Mouse (Mus musculus): ENCODE measurements at regions not wholly inside any gene's neighbourhood (a gene's known extent, or its start where the extent isn't known, plus 50 kb on each side); places are given as distances from the start of the nearest gene placed in this dataset.

DNA sequence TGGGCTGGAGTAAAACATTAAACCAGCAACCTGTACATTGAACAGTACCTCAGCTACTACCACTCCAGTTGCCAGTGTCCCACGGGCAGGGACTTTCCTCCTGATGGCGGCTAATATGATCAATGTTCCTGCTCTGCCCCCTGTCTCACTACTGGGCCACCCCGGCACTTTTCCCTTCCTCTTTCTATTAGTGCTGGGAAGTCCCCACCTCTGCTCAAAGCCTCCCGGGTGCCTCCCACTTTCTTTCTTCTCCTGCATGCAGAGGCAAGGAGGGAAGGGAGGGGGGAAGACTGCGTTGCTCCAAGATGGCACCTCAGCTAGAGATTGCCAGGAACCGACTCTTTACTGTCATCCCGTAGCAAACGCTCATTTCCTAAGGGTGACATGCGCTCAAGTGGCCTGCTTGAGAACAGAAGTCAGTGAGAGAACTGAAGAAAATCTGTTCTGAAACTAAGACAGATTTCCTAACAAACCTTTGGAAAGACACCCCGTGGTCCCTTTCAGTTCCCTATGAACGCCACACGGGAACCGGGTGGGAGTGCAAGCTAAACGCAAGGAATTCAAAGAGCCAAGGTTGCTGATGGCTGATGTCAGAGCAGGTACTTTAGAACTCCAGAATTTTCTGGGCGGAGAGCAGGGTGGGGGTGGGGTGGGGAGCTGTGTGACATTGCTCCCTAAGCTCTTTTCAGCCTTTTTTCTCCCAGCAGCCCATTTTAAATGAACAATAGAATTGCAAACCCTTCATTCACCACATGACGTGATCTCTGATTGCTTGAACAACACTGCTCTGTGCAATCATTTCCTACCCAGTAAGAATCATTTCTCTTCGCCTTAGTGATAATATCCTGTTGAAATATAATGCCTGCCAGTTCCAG is 96.2 kb upstream of the Med14 start:
- peak overlapping the region; percentile 8; the same call in 1 of the 2 replicates for H3K9ac ChIP-seq (ENCODE audit: low read depth, low read length)
- peak; percentile 29 for DNase-seq (ENCODE audit: extremely low read depth, low read depth, low spot score)

DNA sequence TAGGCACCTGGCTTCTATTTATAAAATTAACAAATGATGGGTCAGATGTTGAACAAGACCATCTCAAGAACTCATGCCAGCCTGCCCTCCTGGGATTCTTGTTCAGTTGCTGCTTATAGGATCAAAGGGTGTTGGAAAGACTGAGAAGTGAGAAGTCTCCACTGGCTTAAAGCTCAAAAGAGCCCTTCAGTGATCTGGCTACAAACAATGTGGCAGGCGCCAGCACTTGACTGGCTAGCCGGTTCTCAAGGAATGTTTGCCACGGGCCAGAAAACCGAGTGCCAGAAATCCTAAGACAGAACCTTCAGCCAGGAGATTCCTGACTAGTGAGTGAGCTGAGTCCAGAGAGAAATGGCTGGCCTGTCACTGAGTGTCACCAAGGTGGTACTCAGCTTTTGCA is 93.6 kb upstream of the Med14 start:
- no peaks in the 10 kb centered on the region for H3K4me1 ChIP-seq (ENCODE audit: control insufficient read depth, insufficient read depth, low read length)
- no peaks in the 10 kb centered on the region for H3K36me3 ChIP-seq (ENCODE audit: control insufficient read depth, insufficient read depth, low read length)
- no peak for DNase-seq (ENCODE audit: extremely low read depth, low read depth, low spot score)
- H3K27ac ChIP-seq (replicated peaks; ENCODE audit: insufficient read depth, low read depth, low read length), result no peak overlapping the region
- H3K27me3 ChIP-seq (ENCODE audit: control insufficient read depth, insufficient read depth, low read length), result no peaks in the 10 kb centered on the region
- H3K9ac ChIP-seq (ENCODE audit: low read depth, low read length), result no peak overlapping the region
- 90% methylated on average over 4 of the region's 4 CpGs for WGBS
- TF ChIP-seq CTCF (IDR thresholded peaks at IDR 0.05; ENCODE audit: low read depth, low read length) (no peak), POLR2A (IDR thresholded peaks at IDR 0.05; ENCODE audit: extremely low read depth, insufficient read depth, low read length) (no peak)
- H3K79me2 ChIP-seq (ENCODE audit: control insufficient read depth, insufficient read depth, low read length), result no peaks in the 10 kb centered on the region
- H3K4me3 ChIP-seq (ENCODE audit: insufficient read depth, low read depth, low read length), result no peak overlapping the region

More for the DNA sequence above, 96.2 kb upstream of the Med14 start:
- no peaks in the 10 kb centered on the region for H3K79me2 ChIP-seq (ENCODE audit: control insufficient read depth, insufficient read depth, low read length)
- H3K4me1 ChIP-seq (ENCODE audit: control insufficient read depth, insufficient read depth, low read length), result no peaks in the 10 kb centered on the region
- 13% methylated on average over 17 of the region's 17 CpGs for WGBS
- H3K4me3 ChIP-seq (ENCODE audit: insufficient read depth, low read depth, low read length), result peak overlapping the region; percentile 41
- H3K27ac ChIP-seq (replicated peaks; ENCODE audit: insufficient read depth, low read depth, low read length), result no peak overlapping the region
- no peak for TF ChIP-seq POLR2A (IDR thresholded peaks at IDR 0.05; ENCODE audit: extremely low read depth, insufficient read depth, low read length)
- TF ChIP-seq CTCF (IDR thresholded peaks at IDR 0.05; ENCODE audit: low read depth, low read length), result no peak
- no peaks in the 10 kb centered on the region for H3K36me3 ChIP-seq (ENCODE audit: control insufficient read depth, insufficient read depth, low read length)
- H3K27me3 ChIP-seq (ENCODE audit: control insufficient read depth, insufficient read depth, low read length), result no peaks in the 10 kb centered on the region

DNA sequence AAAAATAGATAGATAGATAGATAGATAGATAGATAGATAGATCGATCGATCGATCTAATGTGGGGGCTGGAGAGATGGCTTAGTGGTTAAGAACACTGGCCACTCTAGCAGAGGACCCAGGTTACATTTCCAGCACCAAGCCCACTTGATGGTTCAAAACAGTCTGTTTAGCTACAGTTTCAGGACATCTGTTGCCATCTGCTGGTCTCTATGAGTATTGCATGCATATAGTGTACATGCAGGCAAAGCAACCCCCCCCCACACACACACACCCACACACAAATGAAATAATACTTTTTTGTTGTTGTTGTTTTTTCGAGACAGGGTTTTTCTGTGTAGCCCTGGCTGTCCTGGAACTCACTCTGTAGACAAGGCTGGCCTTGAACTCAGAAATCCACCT is 89.8 kb upstream of the Med14 start:
- Histone ChIP-seq H3K4me3 (ENCODE audit: insufficient read depth, low read depth, low read length) (no peak overlapping the region), H3K9ac (ENCODE audit: low read depth, low read length) (no peak overlapping the region), H3K79me2 (ENCODE audit: control insufficient read depth, insufficient read depth, low read length) (no peaks in the 10 kb centered on the region), H3K27ac (replicated peaks; ENCODE audit: insufficient read depth, low read depth, low read length) (no peak overlapping the region), H3K36me3 (ENCODE audit: control insufficient read depth, insufficient read depth, low read length) (no peaks in the 10 kb centered on the region), H3K27me3 (ENCODE audit: control insufficient read depth, insufficient read depth, low read length) (no peaks in the 10 kb centered on the region), H3K4me1 (ENCODE audit: control insufficient read depth, insufficient read depth, low read length) (no peaks in the 10 kb centered on the region)
- 73% methylated on average over 4 of the region's 4 CpGs for WGBS
- TF ChIP-seq POLR2A (IDR thresholded peaks at IDR 0.05; ENCODE audit: extremely low read depth, insufficient read depth, low read length), result no peak
- no peak for TF ChIP-seq CTCF (IDR thresholded peaks at IDR 0.05; ENCODE audit: low read depth, low read length)
- peak; percentile 35 for DNase-seq (ENCODE audit: extremely low read depth, low read depth, low spot score)

DNA sequence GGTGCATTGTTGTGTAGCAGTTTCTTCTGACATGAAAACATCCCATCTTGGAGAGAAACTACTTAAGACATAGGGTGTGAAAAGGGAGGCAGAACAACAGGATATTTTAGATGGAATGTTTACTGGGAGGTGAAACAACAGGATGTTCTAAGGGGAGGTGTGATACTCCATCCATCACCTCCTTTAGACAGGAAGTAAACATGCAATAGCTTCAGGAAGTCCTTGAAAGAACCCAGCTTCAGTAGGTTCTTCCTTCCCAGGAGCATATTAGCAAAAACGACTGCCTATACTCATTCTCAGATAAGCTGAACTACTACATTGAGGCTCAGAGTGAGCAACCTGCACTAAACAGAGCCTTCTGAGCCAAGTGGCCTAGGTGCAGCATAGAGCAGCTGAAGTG is 82.6 kb upstream of the Med14 start:
- H3K27me3 ChIP-seq (ENCODE audit: control insufficient read depth, insufficient read depth, low read length), result no peaks in the 10 kb centered on the region
- no peak overlapping the region for H3K4me3 ChIP-seq (ENCODE audit: insufficient read depth, low read depth, low read length)
- H3K79me2 ChIP-seq (ENCODE audit: control insufficient read depth, insufficient read depth, low read length), result no peaks in the 10 kb centered on the region
- H3K36me3 ChIP-seq (ENCODE audit: control insufficient read depth, insufficient read depth, low read length), result no peaks in the 10 kb centered on the region
- no peak overlapping the region for H3K27ac ChIP-seq (replicated peaks; ENCODE audit: insufficient read depth, low read depth, low read length)
- WGBS, result 13% methylated on average over 1 of the region's 1 CpGs
- DNase-seq (ENCODE audit: extremely low read depth, low read depth, low spot score), result no peak
- no peak overlapping the region for H3K9ac ChIP-seq (ENCODE audit: low read depth, low read length)
- TF ChIP-seq CTCF (IDR thresholded peaks at IDR 0.05; ENCODE audit: low read depth, low read length), result no peak
- TF ChIP-seq POLR2A (IDR thresholded peaks at IDR 0.05; ENCODE audit: extremely low read depth, insufficient read depth, low read length), result no peak
- no peaks in the 10 kb centered on the region for H3K4me1 ChIP-seq (ENCODE audit: control insufficient read depth, insufficient read depth, low read length)

DNA sequence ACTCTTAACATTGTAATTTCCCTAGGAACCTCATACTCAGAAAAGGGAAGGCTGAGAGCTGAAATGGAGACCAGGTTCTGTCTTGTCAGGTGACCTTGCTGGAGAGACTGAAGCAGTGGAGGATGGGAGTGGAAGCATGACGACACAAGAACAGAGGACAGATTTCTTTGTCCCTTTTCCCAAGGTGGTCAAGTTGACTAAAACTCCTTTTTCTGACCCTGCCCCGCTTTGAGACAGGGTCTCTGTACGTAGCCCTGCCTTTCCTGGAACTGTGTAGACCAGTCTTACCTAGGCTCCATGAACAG is 79.1 kb upstream of the Med14 start:
- no peak for DNase-seq (ENCODE audit: extremely low read depth, low read depth, low spot score)
- WGBS, result 86% methylated on average over 3 of the region's 3 CpGs
- Histone ChIP-seq H3K4me3 (ENCODE audit: insufficient read depth, low read depth, low read length) (no peak overlapping the region), H3K27me3 (ENCODE audit: control insufficient read depth, insufficient read depth, low read length) (no peaks in the 10 kb centered on the region), H3K27ac (replicated peaks; ENCODE audit: insufficient read depth, low read depth, low read length) (no peak overlapping the region), H3K79me2 (ENCODE audit: control insufficient read depth, insufficient read depth, low read length) (no peaks in the 10 kb centered on the region), H3K4me1 (ENCODE audit: control insufficient read depth, insufficient read depth, low read length) (peaks cover 2% of the 10 kb centered on the region; the same call in 1 of the 2 replicates), H3K36me3 (ENCODE audit: control insufficient read depth, insufficient read depth, low read length) (no peaks in the 10 kb centered on the region), H3K9ac (ENCODE audit: low read depth, low read length) (no peak overlapping the region)
- TF ChIP-seq CTCF (IDR thresholded peaks at IDR 0.05; ENCODE audit: low read depth, low read length), result no peak

Data from liver, adult 2 months (tissue).